Mouse (Mus musculus) embryonic facial prominence, embryonic 12.5 days (tissue): ENCODE results near the gene Cd59b. TPM values are rescaled to one million over a fixed set of nuclear protein-coding genes. Genes with fewer than 3 reads are reported as not detected.
"Not testable (repeated sequence)": the region's sequence is repeated elsewhere in the genome, so short reads cannot be mapped to it uniquely, and the experiment has no call there.

Source experiments
- ATAC-seq: fragments of 200-750 bp; cut with Nextera tagmentation; 2 replicates; pipeline ENCODE4 v1.8.0; 2017; ENCODE audit not compliant: insufficient number of reproducible peaks, insufficient read depth, low FRiP score, low TSS enrichment
- H3K27ac ChIP-seq: fragments of 300-500 bp; sonication (generic); 2 replicates; pipeline ENCODE4 v1.5.1; 2016; ENCODE audit warnings: mild to moderate bottlenecking
- H3K27me3 ChIP-seq: fragments of 300-500 bp; sonication (generic); 2 replicates; pipeline ENCODE4 v1.6.1; 2016; ENCODE audit warnings: mild to moderate bottlenecking, moderate library complexity
- H3K36me3 ChIP-seq: fragments of 300-500 bp; sonication (generic); 2 replicates; pipeline ENCODE4 v1.6.1; 2016; ENCODE audit warnings: mild to moderate bottlenecking
- H3K4me1 ChIP-seq: fragments of 300-500 bp; sonication (generic); 2 replicates; pipeline ENCODE4 v1.6.1; 2016
- H3K4me2 ChIP-seq: fragments of 300-500 bp; sonication (generic); replicated peaks from 2 replicates; pipeline ENCODE4 v1.6.1; 2016; ENCODE audit warnings: mild to moderate bottlenecking, moderate library complexity
- H3K4me3 ChIP-seq: fragments of 300-500 bp; sonication (generic); 2 replicates; pipeline ENCODE4 v1.5.1; 2016; ENCODE audit warnings: mild to moderate bottlenecking
- H3K9ac ChIP-seq: fragments of 300-500 bp; sonication (generic); 2 replicates; pipeline ENCODE4 v1.6.1; 2016; ENCODE audit warnings: mild to moderate bottlenecking, moderate library complexity
- H3K9me3 ChIP-seq: fragments of 300-500 bp; sonication (generic); 2 replicates; pipeline ENCODE4 v1.6.1; 2016; ENCODE audit warnings: mild to moderate bottlenecking, moderate library complexity
- WGBS: fragments of 180-500 bp; shearing (Covaris S2); methylation state at CpG from one replicate; pipeline ENCODE4 v1.1.7; 2016; 5-methylcytosine and 5-hydroxymethylcytosine counted together
- polyA plus RNA-seq: library from polyadenylated mRNA; unstranded; fragments of >200 nt; fragmentation: Nextera tagmentation; extraction: Ambion mirVana; gene quantifications from 2 replicates; pipeline ENCODE4 v1.2.1, GENCODE M21; 2016

Gene Cd59b
- polyA plus RNA-seq, 1 experiment from 2014 or later = 5.1 TPM

- Histone ChIP-seq H3K27ac (no peak overlapping the region), H3K4me3 (no peak overlapping the region), H3K27me3 (no peaks in the 10 kb centered on the region), H3K4me2 (no peak overlapping the region), H3K4me1 (no peaks in the 10 kb centered on the region), H3K36me3 (peaks cover 23% of the 10 kb centered on the region; the same call in 1 of the 2 replicates), H3K9ac (no peak overlapping the region), H3K9me3 (no peaks in the 10 kb centered on the region)
- 62% methylated on average over 2 of the region's 2 CpGs for WGBS
- no peak for ATAC-seq
Measured at GRCm38 (mm10) chr2:104038236-104038635, 31.4 kb upstream of the Cd59b start.

DNA sequence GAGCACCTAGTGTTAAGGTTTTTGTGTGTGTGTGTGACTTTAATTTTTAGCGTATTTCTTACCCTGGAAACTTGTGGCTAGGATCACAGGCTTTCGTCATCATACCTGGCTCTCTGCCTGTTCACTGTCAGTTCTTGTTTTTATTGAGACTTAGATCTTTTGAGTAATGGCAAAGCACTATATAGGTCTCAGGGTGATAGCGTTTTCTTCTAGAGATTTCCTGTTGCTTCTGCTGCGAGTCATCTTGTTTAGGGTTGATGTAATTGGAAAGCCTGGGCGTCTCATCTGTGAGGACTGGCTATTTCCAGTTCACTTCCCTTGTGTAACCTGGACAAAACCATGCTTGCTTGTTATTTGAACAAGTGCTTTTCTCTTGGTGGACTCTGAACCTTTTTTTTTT lies 28.0 kb upstream of the Cd59b start:
- WGBS = 75% methylated on average over 5 of the region's 5 CpGs
- no peak for ATAC-seq

DNA sequence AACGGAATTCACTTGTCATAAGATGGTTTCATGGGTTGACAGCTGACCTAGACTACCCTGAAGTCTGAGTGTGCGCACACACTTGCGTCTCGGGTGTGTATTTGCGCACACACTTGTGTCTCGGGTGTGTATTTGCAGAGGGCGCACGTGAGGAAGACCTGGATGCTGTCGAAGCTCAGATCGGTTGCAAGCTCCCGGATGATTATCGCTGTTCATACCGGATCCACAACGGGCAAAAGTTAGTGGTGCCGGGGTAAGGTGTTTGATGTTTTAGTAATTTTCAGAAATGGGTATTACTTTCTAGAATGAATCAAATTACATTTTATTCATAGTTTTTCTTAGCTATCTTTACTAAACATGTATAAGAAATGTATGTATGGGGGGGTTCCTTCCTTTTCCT lies 26.9 kb upstream of the Cd59b start:
- no peak overlapping the region for H3K4me2 ChIP-seq
- H3K36me3 ChIP-seq = peaks cover 13% of the 10 kb centered on the region; the same call in 1 of the 2 replicates
- ATAC-seq = no peak
- no peak overlapping the region for H3K4me3 ChIP-seq
- H3K27me3 ChIP-seq = no peaks in the 10 kb centered on the region
- H3K27ac ChIP-seq = no peak overlapping the region
- WGBS = 93% methylated on average over 15 of the region's 15 CpGs
- H3K4me1 ChIP-seq = 0 out of 2 replicates have a peak, but pooled peaks cover 4% of the 10 kb centered on the region
- no peaks in the 10 kb centered on the region for H3K9me3 ChIP-seq
- no peak overlapping the region for H3K9ac ChIP-seq

More for the DNA sequence above, 28.0 kb upstream of the Cd59b start:
- Histone ChIP-seq H3K36me3 (peaks cover 17% of the 10 kb centered on the region; the same call in 1 of the 2 replicates), H3K9ac (no peak overlapping the region), H3K4me1 (0 out of 2 replicates have a peak, but pooled peaks cover 4% of the 10 kb centered on the region), H3K27ac (no peak overlapping the region), H3K4me3 (no peak overlapping the region), H3K27me3 (no peaks in the 10 kb centered on the region), H3K4me2 (no peak overlapping the region), H3K9me3 (no peaks in the 10 kb centered on the region)

GRCm38 (mm10) chr2:104043624-104044478 lies 25.8 kb upstream of the Cd59b start:
- Histone ChIP-seq H3K9ac (no peak overlapping the region), H3K27ac (0 out of 2 replicates have a peak overlapping the region, but pooled peaks have one; percentile 41), H3K4me2 (no peak overlapping the region), H3K9me3 (no peaks in the 10 kb centered on the region), H3K27me3 (no peaks in the 10 kb centered on the region), H3K4me1 (0 out of 2 replicates have a peak, but pooled peaks cover 4% of the 10 kb centered on the region), H3K4me3 (no peak overlapping the region), H3K36me3 (peaks cover 19% of the 10 kb centered on the region; the same call in 1 of the 2 replicates)
- no peak for ATAC-seq
- WGBS = 38% methylated on average over 5 of the region's 5 CpGs

- Histone ChIP-seq H3K9me3 (no peaks in the 10 kb centered on the region), H3K27ac (no peak overlapping the region), H3K9ac (no peak overlapping the region), H3K4me1 (0 out of 2 replicates have a peak, but pooled peaks cover 4% of the 10 kb centered on the region), H3K36me3 (peaks cover 14% of the 10 kb centered on the region; the same call in 1 of the 2 replicates), H3K4me2 (no peak overlapping the region), H3K27me3 (no peaks in the 10 kb centered on the region), H3K4me3 (no peak overlapping the region)
- no peak for ATAC-seq
- WGBS = 78% methylated on average over 1 of the region's 1 CpGs
Measured at GRCm38 (mm10) chr2:104044479-104045080, 25.1 kb upstream of the Cd59b start.

- Histone ChIP-seq H3K4me1 (no peaks in the 10 kb centered on the region), H3K9ac (no peak overlapping the region), H3K9me3 (no peaks in the 10 kb centered on the region), H3K27ac (no peak overlapping the region), H3K36me3 (peaks cover 18% of the 10 kb centered on the region), H3K27me3 (no peaks in the 10 kb centered on the region), H3K4me3 (no peak overlapping the region), H3K4me2 (no peak overlapping the region)
- WGBS = 82% methylated on average over 1 of the region's 1 CpGs
- ATAC-seq = no peak
Measured at GRCm38 (mm10) chr2:104058381-104058780, 11.3 kb upstream of the Cd59b start.

- Histone ChIP-seq H3K9ac (no peak overlapping the region), H3K4me2 (no peak overlapping the region), H3K4me3 (no peak overlapping the region), H3K27me3 (no peaks in the 10 kb centered on the region), H3K27ac (no peak overlapping the region), H3K4me1 (no peaks in the 10 kb centered on the region), H3K36me3 (peaks cover 15% of the 10 kb centered on the region), H3K9me3 (no peaks in the 10 kb centered on the region)
- ATAC-seq = no peak
- 91% methylated on average over 4 of the region's 4 CpGs for WGBS
Measured at GRCm38 (mm10) chr2:104058954-104059353, 10.7 kb upstream of the Cd59b start.

DNA sequence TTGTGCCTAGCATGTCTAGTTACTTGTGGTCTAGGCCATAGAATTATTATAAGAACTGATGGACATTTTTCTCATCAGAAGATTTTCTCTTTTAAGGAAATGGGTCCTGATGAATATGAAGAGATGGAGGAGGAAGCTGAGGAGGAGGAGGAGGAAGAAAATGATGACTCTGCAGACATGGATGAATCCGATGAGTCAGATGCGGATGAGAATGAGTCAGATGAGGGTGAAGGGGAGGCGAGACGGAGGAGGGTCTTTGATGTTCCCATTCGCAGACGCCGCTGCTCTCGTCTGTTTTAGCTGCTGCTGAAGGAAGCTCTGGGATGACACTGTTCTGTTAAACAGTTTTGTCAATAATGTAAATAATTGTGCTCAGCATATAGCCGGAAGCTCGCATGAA lies 9.9 kb upstream of the Cd59b start:
- no peak for ATAC-seq
- no peaks in the 10 kb centered on the region for H3K27me3 ChIP-seq
- no peaks in the 10 kb centered on the region for H3K4me1 ChIP-seq
- no peak overlapping the region for H3K27ac ChIP-seq
- no peak overlapping the region for H3K4me3 ChIP-seq
- peaks cover 7% of the 10 kb centered on the region; the same call in 1 of the 2 replicates for H3K36me3 ChIP-seq
- no peaks in the 10 kb centered on the region for H3K9me3 ChIP-seq
- H3K9ac ChIP-seq = no peak overlapping the region
- H3K4me2 ChIP-seq = no peak overlapping the region
- 71% methylated on average over 10 of the region's 10 CpGs for WGBS

DNA sequence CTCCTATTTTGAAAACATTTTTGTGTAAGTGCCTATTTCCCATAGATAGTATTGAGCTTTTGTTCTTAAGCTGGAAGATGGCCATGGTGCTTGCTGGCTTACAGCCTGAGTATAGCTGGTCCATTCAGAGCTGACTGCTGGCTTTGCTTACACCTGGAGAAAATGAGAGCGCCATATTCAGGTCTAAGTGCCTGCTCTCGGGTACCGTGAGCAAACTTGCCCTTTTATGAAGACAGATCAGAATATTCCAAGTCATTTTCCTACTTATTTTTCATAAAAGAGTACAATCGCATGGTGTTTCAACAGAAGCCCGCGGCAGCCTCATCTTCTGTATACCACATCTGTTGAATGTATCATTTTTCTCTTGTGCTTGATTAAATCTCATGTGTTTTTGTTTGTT lies 8.7 kb upstream of the Cd59b start:
- H3K27me3 ChIP-seq = no peaks in the 10 kb centered on the region
- ATAC-seq = no peak
- 94% methylated on average over 6 of the region's 6 CpGs for WGBS

DNA sequence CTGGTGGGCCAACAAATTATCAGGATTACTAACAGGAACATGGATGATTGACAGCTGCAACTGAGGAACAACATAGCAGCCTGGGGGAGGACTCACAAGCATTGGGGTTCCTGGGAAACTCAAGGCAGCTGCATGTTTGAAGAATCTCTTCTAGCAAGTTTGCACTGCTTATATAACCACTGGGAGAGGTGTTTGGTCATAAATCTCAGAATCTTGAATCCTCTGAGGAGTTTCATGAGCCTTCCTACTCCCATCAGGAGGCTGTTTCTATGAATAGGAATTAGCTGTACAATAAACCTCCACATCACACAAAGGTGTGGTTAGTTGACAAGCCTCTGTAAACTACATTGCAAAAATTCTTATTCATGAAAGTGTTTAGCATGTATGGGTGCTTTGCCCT lies 7.0 kb upstream of the Cd59b start:
- ATAC-seq = no peak
- Histone ChIP-seq H3K4me2 (no peak overlapping the region), H3K4me1 (no peaks in the 10 kb centered on the region)

More for the DNA sequence above, 8.7 kb upstream of the Cd59b start:
- no peak overlapping the region for H3K9ac ChIP-seq
- H3K9me3 ChIP-seq = no peaks in the 10 kb centered on the region
- H3K4me1 ChIP-seq = no peaks in the 10 kb centered on the region
- H3K27ac ChIP-seq = no peak overlapping the region
- no peak overlapping the region for H3K4me2 ChIP-seq
- no peaks in the 10 kb centered on the region for H3K36me3 ChIP-seq
- H3K4me3 ChIP-seq = no peak overlapping the region

DNA sequence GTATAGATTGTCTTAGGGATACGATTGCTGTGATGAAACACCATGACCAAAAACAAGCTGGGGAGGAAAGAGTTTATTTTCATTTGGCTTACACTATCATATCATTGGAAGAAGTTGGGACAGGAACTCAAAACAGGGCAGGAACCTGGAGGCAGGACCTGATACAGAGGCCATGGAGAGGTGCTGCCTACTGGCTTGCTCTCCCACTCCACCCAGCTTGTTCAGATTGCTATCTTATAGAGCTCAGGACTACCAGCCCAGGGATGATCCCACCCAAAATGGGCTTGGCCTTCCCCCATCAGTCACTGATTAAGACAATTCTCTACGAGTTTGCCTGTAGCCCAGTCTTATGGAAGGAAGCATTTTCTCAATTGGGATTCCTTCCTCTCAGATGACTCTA lies 5.5 kb upstream of the Cd59b start:
- no peaks in the 10 kb centered on the region for H3K4me1 ChIP-seq

More for the DNA sequence above, 7.0 kb upstream of the Cd59b start:
- Histone ChIP-seq H3K9ac (no peak overlapping the region), H3K27me3 (no peaks in the 10 kb centered on the region), H3K27ac (no peak overlapping the region), H3K36me3 (no peaks in the 10 kb centered on the region), H3K9me3 (no peaks in the 10 kb centered on the region), H3K4me3 (no peak overlapping the region)

GRCm38 (mm10) chr2:104065526-104065925 lies 4.1 kb upstream of the Cd59b start, which contains the start of gene Gm10912:
Gene Gm10912, plus strand, starts transcription at chr2:104065826.
- not testable (repeated sequence) for ATAC-seq, H3K4me3 ChIP-seq, H3K9ac ChIP-seq, H3K27ac ChIP-seq, H3K4me2 ChIP-seq, H3K9me3 ChIP-seq, H3K4me1 ChIP-seq, H3K36me3 ChIP-seq, H3K27me3 ChIP-seq
- WGBS = 83% methylated on average over 6 of the region's 6 CpGs

More for the DNA sequence above, 5.5 kb upstream of the Cd59b start:
- no peak overlapping the region for H3K27ac ChIP-seq
- no peaks in the 10 kb centered on the region for H3K9me3 ChIP-seq
- no peaks in the 10 kb centered on the region for H3K27me3 ChIP-seq
- ATAC-seq = no peak
- H3K9ac ChIP-seq = no peak overlapping the region
- 77% methylated on average over 2 of the region's 2 CpGs for WGBS
- H3K4me2 ChIP-seq = no peak overlapping the region
- H3K36me3 ChIP-seq = no peaks in the 10 kb centered on the region
- H3K4me3 ChIP-seq = no peak overlapping the region
